Mouse (Mus musculus) kidney, postnatal 14 days (tissue): ENCODE data around the gene Bglap.
A peak's percentile ranks its signal among the peaks of the same experiment; 100 is the strongest.
"Not testable (repeated sequence)": the region's sequence is repeated elsewhere in the genome, so short reads cannot be mapped to it uniquely, and the experiment has no call there.

Experiments
- DNase-seq: peaks from one replicate; pipeline ENCODE4 v3.0.0; 2022; ENCODE audit warnings: mixed read lengths

The Bglap gene

GRCm38 (mm10) chr3:88384364-88384763 is at the start of gene Bglap:
Gene Bglap (minus strand): TSS chr3:88384464.
- DNase-seq: no peak

- not testable (repeated sequence) for DNase-seq
Observed at GRCm38 (mm10) chr3:88428639-88429038, 44.4 kb upstream of the Bglap start.

- DNase-seq: no peak
Observed at GRCm38 (mm10) chr3:88427342-88427905, 43.2 kb upstream of the Bglap start.

- peak; percentile 41 for DNase-seq
Observed at GRCm38 (mm10) chr3:88425708-88426420, 41.6 kb upstream of the Bglap start.

- no peak for DNase-seq
Observed at GRCm38 (mm10) chr3:88425330-88425689, 41.0 kb upstream of the Bglap start.

- DNase-seq: peak; percentile 97
Observed at GRCm38 (mm10) chr3:88424605-88425329, 40.5 kb upstream of the Bglap start, which contains the start of gene Slc25a44. Gene Slc25a44 (minus strand): TSS chr3:88425139.

GRCm38 (mm10) chr3:88422020-88422720 is 37.9 kb upstream of the Bglap start:
- peak; percentile 45 for DNase-seq

GRCm38 (mm10) chr3:88420771-88421170 is 36.5 kb upstream of the Bglap start:
- DNase-seq: no peak

- DNase-seq: no peak
Observed at GRCm38 (mm10) chr3:88418016-88418415, 33.8 kb upstream of the Bglap start.

- no peak for DNase-seq
Observed at GRCm38 (mm10) chr3:88415668-88416067, 31.4 kb upstream of the Bglap start.

GRCm38 (mm10) chr3:88412636-88413035 is 28.4 kb upstream of the Bglap start:
- DNase-seq: no peak

GRCm38 (mm10) chr3:88411681-88412080 is 27.4 kb upstream of the Bglap start:
- DNase-seq: no peak

GRCm38 (mm10) chr3:88410645-88411031 is 26.4 kb upstream of the Bglap start:
- DNase-seq: no peak

GRCm38 (mm10) chr3:88409741-88410644 is 25.7 kb upstream of the Bglap start, which contains the start of gene Pmf1:
Gene Pmf1 (minus strand): TSS chr3:88410331.
- peak; percentile 96 for DNase-seq

- no peak for DNase-seq
Observed at GRCm38 (mm10) chr3:88408953-88409352, 24.7 kb upstream of the Bglap start.

GRCm38 (mm10) chr3:88407529-88407928 is 23.3 kb upstream of the Bglap start:
- no peak for DNase-seq

GRCm38 (mm10) chr3:88407090-88407489 is 22.8 kb upstream of the Bglap start:
- DNase-seq: peak; percentile 71

- no peak for DNase-seq
Observed at GRCm38 (mm10) chr3:88403522-88404230, 19.4 kb upstream of the Bglap start.

- no peak for DNase-seq
Observed at GRCm38 (mm10) chr3:88398666-88399065, 14.4 kb upstream of the Bglap start.

GRCm38 (mm10) chr3:88395742-88396141 is 11.5 kb upstream of the Bglap start:
- no peak for DNase-seq

GRCm38 (mm10) chr3:88395288-88395687 is 11.0 kb upstream of the Bglap start:
- no peak for DNase-seq
